Mouse (Mus musculus) hematopoietic stem cell, adult 5-6 weeks (primary cell): Measurements from ENCODE around the gene Grm8. TPM values are rescaled to one million over a fixed set of nuclear protein-coding genes. Genes with fewer than 3 reads are reported as not detected.

ENCODE experiments used
- ATAC-seq, 2 experiments: fragments of 125-278 bp in 1 of 2; replicated peaks in 1 of 2; 2 replicates each; pipeline ENCODE4 v1.8.0; 2016 to 2017; ENCODE audit warnings: inconsistent platforms in 2 of 2, mild to moderate bottlenecking in 2 of 2, moderate number of reproducible peaks in 2 of 2, low read depth in 1 of 2, moderate TSS enrichment in 1 of 2; ENCODE audit not compliant: low FRiP score in 2 of 2, poor library complexity in 2 of 2, severe bottlenecking in 2 of 2, insufficient read depth in 1 of 2, low TSS enrichment in 1 of 2
- total RNA-seq: library from RNA; stranded (forward); fragments of 172-1452, 232-1000 nt; gene quantifications from 2 replicates; pipeline ENCODE4 v1.2.3, GENCODE M21; 2017

Gene Grm8
- total RNA-seq, 1 experiment from 2014 or later: not detected

GRCm38 (mm10) chr6:28090981-28091380 is 44.0 kb downstream of the Grm8 start:
- no peak for ATAC-seq

DNA sequence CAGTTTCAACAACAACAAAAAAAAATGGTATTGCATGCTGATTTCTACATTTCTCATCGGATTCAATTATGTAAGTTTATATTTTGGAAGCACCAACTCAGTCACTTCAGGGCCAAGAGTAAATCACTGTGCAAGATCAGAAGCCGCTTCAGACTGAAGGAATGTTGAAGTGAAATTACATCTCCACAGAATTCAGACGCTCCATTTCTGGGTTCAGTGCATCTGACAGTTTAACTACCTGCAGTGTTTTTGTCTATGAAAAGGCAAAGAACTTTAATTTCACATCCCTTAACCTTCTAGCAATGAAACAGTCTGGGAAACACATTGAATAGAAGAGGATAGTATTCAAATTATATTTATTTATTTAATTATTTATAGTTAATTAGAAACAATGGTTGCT is 59.4 kb downstream of the Grm8 start:
- no peak for ATAC-seq

DNA sequence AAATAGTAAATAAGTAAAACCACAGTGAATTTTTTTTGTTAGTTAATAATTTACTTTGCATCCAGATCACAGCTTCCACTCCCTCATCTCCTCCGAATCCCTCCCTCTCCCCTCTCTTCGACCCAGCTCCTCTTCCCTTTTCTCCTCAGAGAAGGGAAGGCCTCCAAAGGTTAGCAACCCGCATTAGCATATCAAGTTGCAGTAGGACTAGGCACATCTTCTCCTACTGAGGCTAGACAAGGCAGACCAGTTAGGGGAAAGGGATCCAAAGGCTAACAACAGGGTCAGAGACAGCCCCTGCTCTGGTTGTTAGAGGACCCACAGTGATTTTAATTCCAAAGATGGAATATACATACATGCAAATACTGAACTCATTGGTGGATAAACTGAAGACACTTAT is 60.5 kb downstream of the Grm8 start:
- no peak for ATAC-seq

DNA sequence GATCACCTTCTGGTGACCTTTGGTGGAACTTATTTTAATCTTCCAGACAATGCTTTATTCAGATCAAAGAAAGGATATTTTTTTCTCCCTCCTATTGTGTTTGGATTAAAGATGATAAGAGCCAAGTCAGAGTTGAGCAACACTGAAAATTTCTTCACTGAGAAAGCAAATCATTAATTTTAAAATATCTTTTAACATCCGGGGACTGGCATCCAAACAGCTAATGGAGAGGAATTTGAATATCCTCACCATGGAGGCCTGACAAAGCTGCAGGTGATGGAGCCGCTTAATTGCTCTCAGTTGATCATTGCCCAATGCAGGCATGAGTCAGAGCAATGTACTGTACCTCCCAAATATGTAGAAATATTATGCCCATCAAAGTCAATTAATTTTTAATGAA is 83.0 kb downstream of the Grm8 start:
- no peak for ATAC-seq

- no peak for ATAC-seq
Measured at GRCm38 (mm10) chr6:28042339-28042738, 92.6 kb downstream of the Grm8 start.

- ATAC-seq: no peak
Measured at GRCm38 (mm10) chr6:28040815-28041214, 94.2 kb downstream of the Grm8 start.

- ATAC-seq: no peak
Measured at GRCm38 (mm10) chr6:28032006-28032405, 103.0 kb downstream of the Grm8 start.

DNA sequence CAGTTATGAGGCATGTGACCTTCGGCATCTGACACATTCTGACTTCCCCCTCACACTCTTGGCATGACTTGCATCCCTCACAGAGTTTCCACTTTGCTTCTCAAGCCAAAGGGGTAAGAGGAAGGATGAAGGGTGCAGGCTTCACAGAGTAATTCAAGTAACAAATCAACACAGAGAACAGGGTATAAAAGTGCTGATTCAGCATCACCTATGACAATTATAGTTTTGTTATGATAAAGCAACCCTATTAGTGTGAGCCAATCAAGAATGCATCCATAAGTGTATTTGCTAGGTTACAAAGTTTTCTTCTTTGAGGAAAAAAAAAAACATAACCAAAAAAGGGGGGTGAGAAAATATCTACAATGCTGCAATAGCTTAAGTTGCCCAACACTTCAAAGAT is 117.3 kb downstream of the Grm8 start:
- no peak for ATAC-seq

DNA sequence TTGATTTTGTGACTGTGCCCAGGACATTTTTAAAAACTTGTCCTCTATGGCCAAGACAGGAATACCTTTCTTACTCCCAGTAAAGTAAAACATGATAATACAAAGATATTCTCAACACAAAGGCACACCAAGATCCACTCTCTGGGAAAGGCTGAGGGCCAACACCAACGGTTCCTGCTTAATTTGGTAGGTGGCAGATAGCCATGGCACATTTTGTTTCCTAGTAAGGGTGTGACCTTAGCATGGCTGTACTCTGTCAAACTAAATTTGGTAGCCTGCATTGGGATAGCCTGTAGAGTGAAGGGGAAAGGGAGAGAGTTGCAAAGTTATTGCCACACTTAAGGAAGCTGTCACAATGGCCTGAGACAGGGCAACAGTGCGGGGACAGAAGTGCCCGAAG is 128.0 kb downstream of the Grm8 start:
- no peak for ATAC-seq

GRCm38 (mm10) chr6:27997250-27997649 is 137.7 kb downstream of the Grm8 start:
- ATAC-seq: no peak

- ATAC-seq: no peak
Measured at GRCm38 (mm10) chr6:27991241-27991640, 143.7 kb downstream of the Grm8 start.

GRCm38 (mm10) chr6:27982598-27982997 is 152.4 kb downstream of the Grm8 start:
- ATAC-seq: no peak

DNA sequence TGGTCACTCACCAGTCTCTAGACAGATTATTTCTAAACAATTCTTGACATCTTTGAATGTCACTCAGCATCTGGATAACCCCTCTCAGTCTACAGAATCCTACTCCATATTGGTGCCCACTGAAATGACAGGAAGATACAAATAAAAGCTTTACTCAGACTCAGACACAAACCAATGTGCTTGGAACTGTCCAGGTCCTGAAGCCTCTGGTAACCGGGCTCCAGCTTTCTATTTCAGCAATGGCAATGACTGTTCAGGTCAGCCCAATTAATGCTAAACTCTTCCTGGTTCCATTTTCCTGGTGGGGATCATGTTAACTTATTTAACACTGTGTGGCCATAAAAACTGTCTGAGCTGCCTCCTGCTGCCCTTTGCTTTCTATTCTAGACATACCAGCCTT is 153.0 kb downstream of the Grm8 start:
- no peak for ATAC-seq

DNA sequence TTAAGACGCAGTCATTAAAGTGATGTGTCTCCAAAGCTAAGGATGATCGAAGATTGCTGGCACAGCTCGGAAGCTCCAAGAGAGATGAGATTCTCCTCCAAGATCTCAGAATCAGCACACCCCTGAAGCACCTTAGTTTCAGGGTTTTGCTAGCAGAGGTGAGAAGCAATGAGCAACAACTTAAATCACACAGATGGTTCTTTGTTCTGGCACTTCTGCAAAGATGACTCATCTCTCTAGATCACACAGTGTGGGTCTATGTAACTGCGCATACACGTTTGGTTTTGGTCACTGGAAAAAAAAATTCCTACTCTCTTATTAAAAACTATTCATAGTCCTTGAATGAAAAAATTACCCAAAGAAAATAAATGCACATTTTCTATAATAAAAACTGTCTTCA is 157.6 kb downstream of the Grm8 start:
- ATAC-seq: no peak

- no peak for ATAC-seq
Measured at GRCm38 (mm10) chr6:27968859-27969258, 166.1 kb downstream of the Grm8 start.

- ATAC-seq: no peak
Measured at GRCm38 (mm10) chr6:27967037-27967436, 167.9 kb downstream of the Grm8 start.

- no peak for ATAC-seq
Measured at GRCm38 (mm10) chr6:27965237-27965636, 169.7 kb downstream of the Grm8 start.

DNA sequence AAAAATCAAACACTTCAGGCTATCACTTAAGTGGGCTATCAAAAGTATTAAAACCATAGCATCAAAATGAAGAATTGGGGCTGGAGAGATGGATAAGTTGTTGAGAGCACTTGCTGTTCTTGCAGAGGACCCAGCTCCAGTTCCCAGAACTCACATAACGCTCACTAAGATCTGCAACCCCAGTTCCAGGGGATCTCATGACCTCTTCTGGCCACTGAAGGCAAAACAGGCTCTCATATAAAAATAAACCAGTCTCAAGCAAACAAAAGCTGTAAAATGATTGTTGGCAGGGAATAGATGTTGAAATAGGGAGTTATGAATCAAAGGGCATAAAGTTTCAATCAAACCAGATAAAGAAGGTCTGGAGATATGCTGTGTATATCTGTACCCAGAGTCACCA is 171.1 kb downstream of the Grm8 start:
- ATAC-seq: no peak

GRCm38 (mm10) chr6:27956278-27956857 is 178.6 kb downstream of the Grm8 start:
- ATAC-seq: no peak

GRCm38 (mm10) chr6:27951433-27951832 is 183.5 kb downstream of the Grm8 start:
- no peak for ATAC-seq
